Mouse (Mus musculus): ENCODE data around the gene Schip1. TPM values are rescaled to one million over a fixed set of nuclear protein-coding genes. Genes with fewer than 3 reads are reported as not detected.

The Schip1 gene
- polyA plus RNA-seq, 1 experiment from 2014 or later: 47.2 TPM

DNA sequence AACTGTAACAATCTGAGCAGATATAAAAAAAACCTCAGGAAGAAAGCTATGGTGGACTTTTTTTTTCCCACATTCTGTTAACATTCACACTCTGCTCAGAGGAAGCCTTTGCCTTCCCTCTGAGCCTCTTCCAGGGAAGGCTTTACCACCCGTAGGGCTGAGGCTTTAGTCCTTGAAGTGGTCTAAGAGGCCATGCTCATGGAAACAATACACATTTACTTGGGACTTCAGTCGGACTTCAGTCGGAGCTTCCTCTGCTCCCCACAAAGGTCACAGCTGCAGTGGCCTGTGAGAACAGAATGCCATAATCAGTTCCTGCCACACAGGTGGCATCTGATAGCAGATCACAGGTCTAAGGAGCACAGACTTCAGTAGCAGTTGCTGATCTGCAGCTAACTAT is 471.5 kb downstream of the Schip1 start:
- Histone ChIP-seq H3K9me3 (ENCODE audit: control insufficient read depth, low read depth, low read length) (no peaks in the 10 kb centered on the region), H3K36me3 (ENCODE audit: control insufficient read depth, insufficient read depth, low read length) (no peaks in the 10 kb centered on the region), H3K9ac (replicated peaks; ENCODE audit: low read depth, low read length) (no peak overlapping the region), H3K4me3 (ENCODE audit: low read depth, low read length) (no peak overlapping the region), H3K27me3 (ENCODE audit: control insufficient read depth, insufficient read depth, low read length) (no peaks in the 10 kb centered on the region), H3K4me1 (ENCODE audit: control insufficient read depth, insufficient read depth, low read length) (0 out of 2 replicates have a peak, but pooled peaks cover 6% of the 10 kb centered on the region), H3K4me2 (replicated peaks; ENCODE audit: low read depth, low read length) (no peak overlapping the region), H3K27ac (ENCODE audit: low read length) (no peak overlapping the region)
- WGBS: 69% methylated on average over 3 of the region's 3 CpGs
- ATAC-seq (ENCODE audit: insufficient number of reproducible peaks, insufficient read depth, low FRiP score, low read depth): no peak

DNA sequence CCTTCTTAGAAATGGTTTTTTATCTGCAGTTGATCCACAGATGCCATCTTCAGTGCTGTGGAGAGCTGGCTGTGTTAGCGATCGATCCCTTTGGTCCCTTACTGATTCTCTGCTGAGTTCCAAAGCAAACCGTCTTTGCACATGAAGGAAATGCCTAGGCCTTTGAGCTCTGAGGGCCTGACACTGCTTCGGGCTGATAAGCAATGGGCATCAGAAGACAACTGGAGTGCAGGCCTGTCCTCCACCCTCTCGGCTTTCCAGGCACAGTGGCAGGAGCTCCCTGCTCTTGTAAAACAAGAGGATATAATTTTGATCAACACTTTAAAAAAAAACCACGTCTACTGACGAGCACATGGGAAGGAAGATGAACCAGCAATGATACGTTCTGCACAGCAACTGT is 477.1 kb downstream of the Schip1 start:
- no peaks in the 10 kb centered on the region for H3K27me3 ChIP-seq (ENCODE audit: control insufficient read depth, insufficient read depth, low read length)
- H3K27ac ChIP-seq (ENCODE audit: low read length): no peak overlapping the region
- no peak overlapping the region for H3K4me2 ChIP-seq (replicated peaks; ENCODE audit: low read depth, low read length)
- H3K36me3 ChIP-seq (ENCODE audit: control insufficient read depth, insufficient read depth, low read length): no peaks in the 10 kb centered on the region
- H3K4me1 ChIP-seq (ENCODE audit: control insufficient read depth, insufficient read depth, low read length): no peaks in the 10 kb centered on the region
- no peak overlapping the region for H3K4me3 ChIP-seq (ENCODE audit: low read depth, low read length)
- no peak overlapping the region for H3K9ac ChIP-seq (replicated peaks; ENCODE audit: low read depth, low read length)
- ATAC-seq (ENCODE audit: insufficient number of reproducible peaks, insufficient read depth, low FRiP score, low read depth): no peak
- H3K9me3 ChIP-seq (ENCODE audit: control insufficient read depth, low read depth, low read length): no peaks in the 10 kb centered on the region
- WGBS: 87% methylated on average over 8 of the region's 8 CpGs

DNA sequence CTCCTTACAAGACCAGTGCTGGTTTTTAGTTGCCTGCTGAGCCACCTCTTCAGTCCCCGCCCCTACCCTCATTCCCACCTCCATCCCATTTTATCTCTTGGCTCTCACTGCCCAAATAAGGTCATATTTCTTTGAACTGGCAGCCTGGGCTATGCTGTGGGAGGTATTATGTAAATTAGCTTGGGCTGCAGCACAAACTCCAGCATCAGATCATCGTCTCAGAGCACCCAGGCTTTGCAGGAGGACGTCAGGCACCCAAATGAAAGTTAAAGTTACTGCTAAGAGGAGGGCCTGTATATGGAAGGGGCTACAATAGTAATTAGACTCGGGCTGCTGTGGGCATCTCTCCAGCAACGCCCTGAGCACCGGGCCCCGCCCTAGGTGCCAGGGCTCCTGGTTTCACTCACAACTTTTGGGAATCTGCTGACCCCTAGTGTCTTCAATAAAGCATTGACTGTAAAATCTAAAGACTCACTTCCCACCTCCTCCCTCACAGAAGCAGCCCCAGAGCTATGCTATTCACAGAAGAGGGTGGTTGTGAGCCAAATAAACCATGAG is 478.4 kb downstream of the Schip1 start:
- Histone ChIP-seq H3K4me3 (ENCODE audit: low read depth, low read length) (peak overlapping the region; percentile 13; the same call in 1 of the 2 replicates), H3K4me2 (replicated peaks; ENCODE audit: low read depth, low read length) (peak overlapping the region; percentile 35; the same call in 1 of the 2 replicates), H3K9ac (replicated peaks; ENCODE audit: low read depth, low read length) (no peak overlapping the region), H3K36me3 (ENCODE audit: control insufficient read depth, insufficient read depth, low read length) (no peaks in the 10 kb centered on the region), H3K9me3 (ENCODE audit: control insufficient read depth, low read depth, low read length) (no peaks in the 10 kb centered on the region), H3K27ac (ENCODE audit: low read length) (no peak overlapping the region), H3K27me3 (ENCODE audit: control insufficient read depth, insufficient read depth, low read length) (no peaks in the 10 kb centered on the region), H3K4me1 (ENCODE audit: control insufficient read depth, insufficient read depth, low read length) (no peaks in the 10 kb centered on the region)
- 8% methylated on average over 7 of the region's 7 CpGs for WGBS
- peak; percentile 72; the same call in 1 of the 2 replicates for ATAC-seq (ENCODE audit: insufficient number of reproducible peaks, insufficient read depth, low FRiP score, low read depth)

DNA sequence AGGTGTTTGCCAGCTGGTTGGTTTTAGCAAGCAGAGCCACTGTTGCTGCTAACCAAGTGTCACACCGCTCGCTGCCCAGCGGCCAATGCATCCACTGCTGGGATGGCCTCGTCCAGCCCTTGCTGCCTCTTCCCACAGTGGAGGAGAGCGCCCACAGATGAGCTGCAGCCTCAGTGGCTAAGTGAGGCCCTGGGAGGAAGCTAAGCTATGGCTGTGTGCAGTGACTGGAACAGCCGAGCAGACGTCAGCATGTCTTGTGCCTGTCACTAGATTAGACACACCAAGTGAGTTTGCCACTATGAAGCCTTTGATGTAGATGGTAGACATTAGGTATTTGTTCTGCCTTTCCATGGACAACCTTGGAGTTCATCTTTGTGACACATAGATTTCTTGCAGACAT is 480.2 kb downstream of the Schip1 start:
- H3K4me1 ChIP-seq (ENCODE audit: control insufficient read depth, insufficient read depth, low read length): no peaks in the 10 kb centered on the region
- no peaks in the 10 kb centered on the region for H3K9me3 ChIP-seq (ENCODE audit: control insufficient read depth, low read depth, low read length)
- no peak overlapping the region for H3K4me3 ChIP-seq (ENCODE audit: low read depth, low read length)
- ATAC-seq (ENCODE audit: insufficient number of reproducible peaks, insufficient read depth, low FRiP score, low read depth): no peak
- no peak overlapping the region for H3K9ac ChIP-seq (replicated peaks; ENCODE audit: low read depth, low read length)
- H3K36me3 ChIP-seq (ENCODE audit: control insufficient read depth, insufficient read depth, low read length): no peaks in the 10 kb centered on the region
- H3K27me3 ChIP-seq (ENCODE audit: control insufficient read depth, insufficient read depth, low read length): no peaks in the 10 kb centered on the region
- H3K27ac ChIP-seq (ENCODE audit: low read length): no peak overlapping the region
- no peak overlapping the region for H3K4me2 ChIP-seq (replicated peaks; ENCODE audit: low read depth, low read length)
- 75% methylated on average over 7 of the region's 7 CpGs for WGBS

DNA sequence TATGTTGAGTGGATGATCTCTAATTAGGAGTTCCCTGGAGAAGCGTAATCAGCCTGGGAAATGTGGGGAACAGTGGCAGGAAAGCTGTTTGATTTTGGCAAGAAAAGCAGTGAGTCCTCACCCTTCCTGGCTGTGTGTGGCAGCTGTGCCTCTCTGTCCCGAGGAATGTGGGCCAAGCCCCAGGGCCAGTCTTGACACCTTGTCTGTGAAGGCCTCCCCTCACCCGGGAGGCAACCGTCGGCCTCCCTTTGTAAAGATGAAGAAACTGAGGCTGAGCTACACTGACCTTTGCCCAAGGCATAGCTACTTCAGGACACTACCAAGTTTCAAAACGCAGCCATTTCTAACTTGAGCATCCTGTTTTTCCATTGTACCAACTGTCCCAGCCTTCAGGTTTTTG is 481.3 kb downstream of the Schip1 start:
- H3K27me3 ChIP-seq (ENCODE audit: control insufficient read depth, insufficient read depth, low read length): no peaks in the 10 kb centered on the region

DNA sequence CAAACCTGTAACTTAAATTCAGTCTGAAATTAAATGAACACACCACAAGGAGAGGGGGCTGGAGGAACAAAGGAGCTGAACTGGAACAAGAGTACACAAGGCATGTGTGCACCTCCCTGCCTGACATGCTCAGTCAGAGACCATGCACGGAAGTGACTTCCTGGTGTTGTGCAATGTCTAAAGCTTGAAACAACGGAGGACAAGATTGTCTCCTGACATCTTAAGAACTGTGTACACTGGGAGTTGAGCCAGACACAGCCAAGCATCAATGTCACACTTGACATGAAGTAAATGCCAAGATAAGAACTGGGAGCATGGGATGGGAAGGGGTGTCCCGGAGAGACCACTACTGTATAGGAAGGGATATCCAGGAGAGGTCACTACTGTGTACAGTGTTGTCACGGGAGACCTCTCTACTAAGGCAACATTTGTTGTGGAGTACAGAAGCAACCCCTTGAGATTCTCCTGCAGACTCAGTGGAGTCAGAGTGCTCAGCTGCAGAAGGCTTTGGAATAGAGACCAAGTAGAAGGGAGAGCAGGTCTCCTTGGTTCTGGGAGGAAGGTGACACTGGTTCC is 490.6 kb downstream of the Schip1 start:
- no peak overlapping the region for H3K9ac ChIP-seq (replicated peaks; ENCODE audit: low read depth, low read length)
- H3K36me3 ChIP-seq (ENCODE audit: control insufficient read depth, insufficient read depth, low read length): no peaks in the 10 kb centered on the region
- WGBS: 72% methylated on average over 4 of the region's 4 CpGs
- H3K4me3 ChIP-seq (ENCODE audit: low read depth, low read length): no peak overlapping the region
- H3K4me1 ChIP-seq (ENCODE audit: control insufficient read depth, insufficient read depth, low read length): no peaks in the 10 kb centered on the region
- no peaks in the 10 kb centered on the region for H3K9me3 ChIP-seq (ENCODE audit: control insufficient read depth, low read depth, low read length)
- no peak for ATAC-seq (ENCODE audit: insufficient number of reproducible peaks, insufficient read depth, low FRiP score, low read depth)
- no peak overlapping the region for H3K27ac ChIP-seq (ENCODE audit: low read length)
- no peaks in the 10 kb centered on the region for H3K27me3 ChIP-seq (ENCODE audit: control insufficient read depth, insufficient read depth, low read length)
- H3K4me2 ChIP-seq (replicated peaks; ENCODE audit: low read depth, low read length): no peak overlapping the region

More for the DNA sequence above, 481.3 kb downstream of the Schip1 start:
- no peak for ATAC-seq (ENCODE audit: insufficient number of reproducible peaks, insufficient read depth, low FRiP score, low read depth)
- no peak overlapping the region for H3K4me3 ChIP-seq (ENCODE audit: low read depth, low read length)
- no peaks in the 10 kb centered on the region for H3K36me3 ChIP-seq (ENCODE audit: control insufficient read depth, insufficient read depth, low read length)
- H3K27ac ChIP-seq (ENCODE audit: low read length): no peak overlapping the region
- no peaks in the 10 kb centered on the region for H3K9me3 ChIP-seq (ENCODE audit: control insufficient read depth, low read depth, low read length)
- no peak overlapping the region for H3K4me2 ChIP-seq (replicated peaks; ENCODE audit: low read depth, low read length)
- H3K9ac ChIP-seq (replicated peaks; ENCODE audit: low read depth, low read length): no peak overlapping the region
- 64% methylated on average over 6 of the region's 6 CpGs for WGBS
- no peaks in the 10 kb centered on the region for H3K4me1 ChIP-seq (ENCODE audit: control insufficient read depth, insufficient read depth, low read length)

DNA sequence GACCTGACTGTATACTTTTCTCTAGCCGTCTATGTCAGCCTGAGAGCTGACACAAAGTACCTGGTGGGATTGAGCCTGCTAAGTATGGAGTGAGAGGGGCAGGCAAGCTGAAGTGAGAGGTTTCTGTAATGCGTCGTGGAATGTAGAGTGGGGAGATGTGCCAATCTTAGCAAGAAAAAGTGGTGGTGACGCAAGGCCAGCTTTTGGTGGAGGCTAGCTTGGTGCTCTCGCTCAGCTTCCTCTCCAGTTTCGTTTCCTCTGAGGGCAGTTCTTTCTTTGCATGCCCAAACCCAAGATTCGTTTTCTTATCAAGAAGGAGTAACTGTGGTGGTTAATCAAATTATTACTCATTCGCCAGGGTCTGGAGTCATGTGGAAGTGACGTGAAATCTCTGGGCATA is 492.3 kb downstream of the Schip1 start:
- Histone ChIP-seq H3K9ac (replicated peaks; ENCODE audit: low read depth, low read length) (no peak overlapping the region), H3K36me3 (ENCODE audit: control insufficient read depth, insufficient read depth, low read length) (no peaks in the 10 kb centered on the region), H3K4me2 (replicated peaks; ENCODE audit: low read depth, low read length) (no peak overlapping the region), H3K9me3 (ENCODE audit: control insufficient read depth, low read depth, low read length) (no peaks in the 10 kb centered on the region), H3K27me3 (ENCODE audit: control insufficient read depth, insufficient read depth, low read length) (no peaks in the 10 kb centered on the region), H3K27ac (ENCODE audit: low read length) (no peak overlapping the region), H3K4me3 (ENCODE audit: low read depth, low read length) (no peak overlapping the region), H3K4me1 (ENCODE audit: control insufficient read depth, insufficient read depth, low read length) (no peaks in the 10 kb centered on the region)
- ATAC-seq (ENCODE audit: insufficient number of reproducible peaks, insufficient read depth, low FRiP score, low read depth): no peak
- WGBS: 91% methylated on average over 9 of the region's 9 CpGs

DNA sequence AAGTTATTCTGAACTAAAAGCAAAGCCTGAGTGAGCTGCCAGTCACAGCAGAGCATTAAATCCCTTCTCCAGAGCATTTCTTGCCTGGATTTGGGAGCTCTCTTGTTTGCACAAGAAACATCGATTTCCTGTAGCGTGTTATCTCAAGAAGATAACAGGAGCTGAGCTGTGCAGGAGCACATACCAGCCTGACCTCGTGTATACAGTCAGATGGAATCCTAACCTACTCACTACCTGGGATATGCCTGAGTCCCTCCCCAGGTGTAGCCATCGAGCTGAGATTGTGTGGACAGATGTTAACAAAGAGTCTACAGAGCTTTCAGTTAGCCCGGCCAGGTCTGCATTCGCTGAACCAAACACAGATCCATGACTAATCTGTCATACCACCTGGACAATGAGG is 494.1 kb downstream of the Schip1 start:
- Histone ChIP-seq H3K4me3 (ENCODE audit: low read depth, low read length) (no peak overlapping the region), H3K4me2 (replicated peaks; ENCODE audit: low read depth, low read length) (no peak overlapping the region; the same call in 1 of the 2 replicates), H3K4me1 (ENCODE audit: control insufficient read depth, insufficient read depth, low read length) (no peaks in the 10 kb centered on the region), H3K27me3 (ENCODE audit: control insufficient read depth, insufficient read depth, low read length) (no peaks in the 10 kb centered on the region), H3K36me3 (ENCODE audit: control insufficient read depth, insufficient read depth, low read length) (no peaks in the 10 kb centered on the region), H3K9me3 (ENCODE audit: control insufficient read depth, low read depth, low read length) (no peaks in the 10 kb centered on the region), H3K9ac (replicated peaks; ENCODE audit: low read depth, low read length) (no peak overlapping the region), H3K27ac (ENCODE audit: low read length) (no peak overlapping the region)
- ATAC-seq (ENCODE audit: insufficient number of reproducible peaks, insufficient read depth, low FRiP score, low read depth): peak; percentile 67; the same call in 1 of the 2 replicates
- whole genome bisulfite sequencing: 54% methylated on average over 6 of the region's 6 CpGs

DNA sequence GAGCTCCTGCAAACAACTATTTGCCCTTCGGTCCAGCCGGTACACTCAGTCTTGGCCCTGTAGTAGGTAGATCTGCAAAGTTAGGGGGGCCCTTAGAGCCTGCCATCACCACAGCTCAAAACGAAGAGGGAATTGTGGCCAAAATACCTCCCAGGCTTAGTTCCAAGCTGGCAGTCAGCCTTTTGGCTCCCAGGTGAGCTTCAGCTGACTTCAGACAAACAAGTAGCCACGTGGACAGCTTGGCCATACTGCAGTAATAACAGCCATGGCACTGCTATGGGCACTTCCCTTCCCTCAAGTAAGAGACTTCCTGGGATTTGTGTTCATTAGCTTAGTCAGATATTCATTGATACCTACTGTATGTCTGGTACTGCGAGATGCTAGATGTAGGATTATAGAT is 495.5 kb downstream of the Schip1 start:
- H3K36me3 ChIP-seq (ENCODE audit: control insufficient read depth, insufficient read depth, low read length): no peaks in the 10 kb centered on the region
- no peak overlapping the region for H3K9ac ChIP-seq (replicated peaks; ENCODE audit: low read depth, low read length)
- H3K9me3 ChIP-seq (ENCODE audit: control insufficient read depth, low read depth, low read length): no peaks in the 10 kb centered on the region
- H3K4me2 ChIP-seq (replicated peaks; ENCODE audit: low read depth, low read length): no peak overlapping the region
- no peak for ATAC-seq (ENCODE audit: insufficient number of reproducible peaks, insufficient read depth, low FRiP score, low read depth)
- H3K27ac ChIP-seq (ENCODE audit: low read length): no peak overlapping the region
- H3K4me1 ChIP-seq (ENCODE audit: control insufficient read depth, insufficient read depth, low read length): no peaks in the 10 kb centered on the region
- no peaks in the 10 kb centered on the region for H3K27me3 ChIP-seq (ENCODE audit: control insufficient read depth, insufficient read depth, low read length)
- no peak overlapping the region for H3K4me3 ChIP-seq (ENCODE audit: low read depth, low read length)
- 79% methylated on average over 5 of the region's 5 CpGs for WGBS
